Mouse (Mus musculus) olfactory bulb, adult 2 months (tissue): Measurements from ENCODE around the gene Hist1h2ab.
"Not testable (repeated sequence)": the region's sequence is repeated elsewhere in the genome, so short reads cannot be mapped to it uniquely, and the experiment has no call there.

Source experiments
- CTCF ChIP-seq: fragments of 200-500 bp; IDR thresholded peaks from 2 replicates; pipeline ENCODE4 v1.5.1; 2012; ENCODE audit warnings: low read depth, mild to moderate bottlenecking, low read length, moderate library complexity; ENCODE audit not compliant: insufficient read depth
- POLR2A ChIP-seq: fragments of 200-500 bp; IDR thresholded peaks from 2 replicates; pipeline ENCODE4 v1.6.1; 2012; ENCODE audit warnings: mild to moderate bottlenecking, low read depth, low read length, moderate library complexity; ENCODE audit not compliant: insufficient read depth

- not testable (repeated sequence) for TF ChIP-seq POLR2A, CTCF
Observed at GRCm38 (mm10) chr13:23750839-23751477, at the start of gene Hist1h2ab.
